Mouse (Mus musculus) gastrocnemius, adult 2 months (tissue): ENCODE measurements at regions not wholly inside any gene's neighbourhood (a gene's known extent, or its start where the extent isn't known, plus 50 kb on each side); places are given as distances from the start of the nearest gene placed in this dataset. TPM values are rescaled to one million over a fixed set of nuclear protein-coding genes. Genes with fewer than 3 reads are reported as not detected.

ENCODE experiments used
- DNase-seq: peaks from one replicate; pipeline ENCODE4 v3.0.0; 2022
- H3K27ac ChIP-seq: fragments of 200-600 bp; 2 replicates; pipeline ENCODE4 v1.8.1; 2022; ENCODE audit warnings: mild to moderate bottlenecking
- H3K4me3 ChIP-seq: fragments of 200-600 bp; 2 replicates; pipeline ENCODE4 v1.8.1; 2022; ENCODE audit warnings: mild to moderate bottlenecking, moderate library complexity
- CTCF ChIP-seq: fragments of 200-600 bp; IDR thresholded peaks from 2 replicates; pipeline ENCODE4 v1.8.1; 2022; ENCODE audit warnings: antibody characterized with exemption, mild to moderate bottlenecking, moderate library complexity
- intact Hi-C: fragments of 180-260 bp; cut with DNase I; formaldehyde crosslinking; loops from one replicate; pipeline ENCODE4 v1.15.1; 2025
- microRNA-seq: library from miRNA; unstranded; fragments of <30 nt; microRNA quantifications from one replicate; pipeline ENCODE4 v1.2.0, GENCODE M21; 2021

- no peak overlapping the region for H3K4me3 ChIP-seq
- intact Hi-C loops: no loop called here
- no peak for DNase-seq
- no peak for TF ChIP-seq CTCF
- H3K27ac ChIP-seq: no peak overlapping the region
Measured at GRCm38 (mm10) chr15:17569205-17569604, 840.6 kb downstream of the Cdh9 start.

- TF ChIP-seq CTCF: no peak
- DNase-seq: no peak
- Histone ChIP-seq H3K27ac (no peak overlapping the region), H3K4me3 (no peak overlapping the region)
- intact Hi-C loops: no loop called here
Measured at GRCm38 (mm10) chr15:17588617-17589016, 860.1 kb downstream of the Cdh9 start.

- DNase-seq: no peak
- TF ChIP-seq CTCF: peak; percentile 10; the same call in 1 of the 2 replicates
- intact Hi-C loops: no loop called here
- Histone ChIP-seq H3K27ac (no peak overlapping the region), H3K4me3 (no peak overlapping the region)
Measured at GRCm38 (mm10) chr15:17604402-17604801, 875.8 kb downstream of the Cdh9 start.

- intact Hi-C loops: no loop called here
- no peak for DNase-seq
- Histone ChIP-seq H3K27ac (no peak overlapping the region), H3K4me3 (no peak overlapping the region)
- TF ChIP-seq CTCF: no peak
Measured at GRCm38 (mm10) chr15:17614945-17615344, 886.4 kb downstream of the Cdh9 start.

- intact Hi-C loops: no loop called here
- no peak for DNase-seq
- Histone ChIP-seq H3K27ac (no peak overlapping the region), H3K4me3 (no peak overlapping the region)
- TF ChIP-seq CTCF: no peak
Measured at GRCm38 (mm10) chr15:17641218-17641617, 912.7 kb downstream of the Cdh9 start.

Small RNA genes lying in the stretch of these regions (microRNA-seq; reads per million reads assigned to microRNA genes)
- gene Gm22032: not detected
